Mouse (Mus musculus): ENCODE data around the gene Abca3.
A peak's percentile ranks its signal among the peaks of the same experiment; 100 is the strongest.

Abca3 gene

GRCm38 (mm10) chr17:24351760-24352357, at the start of gene Abca3:
TSS of gene Abca3 (plus strand) at chr17:24351950.
- peak; percentile 99 for DNase-seq

- DNase-seq, result peak; percentile 45
These were observed 44.2 kb upstream of the Abca3 start for GRCm38 (mm10) chr17:24307500-24307899.

GRCm38 (mm10) chr17:24320826-24321225, 30.9 kb upstream of the Abca3 start:
- no peak for DNase-seq

- DNase-seq, result no peak
These were observed 26.7 kb upstream of the Abca3 start for GRCm38 (mm10) chr17:24325051-24325450.

GRCm38 (mm10) chr17:24327656-24328055, 24.1 kb upstream of the Abca3 start:
- no peak for DNase-seq

GRCm38 (mm10) chr17:24344672-24345071, 7.1 kb upstream of the Abca3 start:
- DNase-seq, result no peak

GRCm38 (mm10) chr17:24346831-24347230, 4.9 kb upstream of the Abca3 start:
- no peak for DNase-seq

- no peak for DNase-seq
These were observed 2.6 kb upstream of the Abca3 start for GRCm38 (mm10) chr17:24349176-24349575.

GRCm38 (mm10) chr17:24350926-24351759, 607 bp upstream of the Abca3 start, which contains the start of gene Abca17:
TSS of gene Abca17 (minus strand) at chr17:24351068.
- peak; percentile 57 for DNase-seq

- DNase-seq, result no peak
These were observed 832 bp downstream of the Abca3 start for GRCm38 (mm10) chr17:24352370-24353194.

- DNase-seq, result no peak
These were observed 2.2 kb downstream of the Abca3 start for GRCm38 (mm10) chr17:24353960-24354359.

GRCm38 (mm10) chr17:24355284-24355683, 3.5 kb downstream of the Abca3 start:
- no peak for DNase-seq

GRCm38 (mm10) chr17:24359006-24359405, 7.3 kb downstream of the Abca3 start:
- no peak for DNase-seq

GRCm38 (mm10) chr17:24359903-24360302, 8.2 kb downstream of the Abca3 start:
- DNase-seq, result no peak

- no peak for DNase-seq
These were observed 9.1 kb downstream of the Abca3 start for GRCm38 (mm10) chr17:24360841-24361240.

- no peak for DNase-seq
These were observed 9.5 kb downstream of the Abca3 start for GRCm38 (mm10) chr17:24361291-24361690.

- DNase-seq, result no peak
These were observed 10.8 kb downstream of the Abca3 start for GRCm38 (mm10) chr17:24362527-24362926.

GRCm38 (mm10) chr17:24364461-24364860, 12.7 kb downstream of the Abca3 start:
- DNase-seq, result peak; percentile 72

GRCm38 (mm10) chr17:24365863-24366262, 14.1 kb downstream of the Abca3 start:
- no peak for DNase-seq

- DNase-seq, result no peak
These were observed 23.5 kb downstream of the Abca3 start for GRCm38 (mm10) chr17:24375094-24375712.

- no peak for DNase-seq
These were observed 24.1 kb downstream of the Abca3 start for GRCm38 (mm10) chr17:24375886-24376285.

GRCm38 (mm10) chr17:24378496-24378895, 26.7 kb downstream of the Abca3 start:
- DNase-seq, result no peak

- DNase-seq, result no peak
These were observed 32.0 kb downstream of the Abca3 start for GRCm38 (mm10) chr17:24383789-24384188.
